Mouse (Mus musculus) central nervous system, embryonic 18 days (tissue): ENCODE measurements around the gene Abhd10. TPM values are rescaled to one million over a fixed set of nuclear protein-coding genes. Genes with fewer than 3 reads are reported as not detected.

ENCODE experiments used
- polyA plus RNA-seq: library from polyadenylated mRNA; depleted of rRNA; stranded (reverse); fragments of >200 nt; gene quantifications from 2 replicates; pipeline ENCODE4 v1.2.3, GENCODE M21; 2012; rRNA removed

Abhd10 gene
- polyA plus RNA-seq, result 29.0 and 34.7 TPM in 2 replicates

GRCm38 (mm10) chr16:45742615-45743476, at the start of gene Abhd10:
Gene Abhd10 (minus strand): TSS chr16:45742955.

GRCm38 (mm10) chr16:45724061-45724741, 18.6 kb downstream of the Abhd10 start, which contains the start of gene Tagln3:
Gene Tagln3 (minus strand): TSS chr16:45724608.

GRCm38 (mm10) chr16:45693558-45693957, 49.2 kb downstream of the Abhd10 start, which contains the start of gene Tmprss7:
Gene Tmprss7 (minus strand): TSS chr16:45693658.

Other genes starting within 250 kb of the Abhd10 start
- gene Gm609, start 250.0 kb downstream of the Abhd10 start, polyA plus RNA-seq, result not detected in 2 replicates
- not detected in 2 replicates for gene Gm17783, start 210.9 kb downstream of the Abhd10 start, polyA plus RNA-seq
- gene Slc9c1, start 207.6 kb downstream of the Abhd10 start, polyA plus RNA-seq, result not detected in 2 replicates
- gene Gcsam, start 132.6 kb downstream of the Abhd10 start, polyA plus RNA-seq, result 0.04 TPM in 1 of 2 replicates, not detected in the other
- 0.12 TPM in 2 replicates for gene BC016579, start 88.9 kb downstream of the Abhd10 start, polyA plus RNA-seq
- gene Tmprss7, start 49.3 kb downstream of the Abhd10 start, polyA plus RNA-seq, result 1.3 and 1.8 TPM in 2 replicates
- gene Tagln3, start 18.3 kb downstream of the Abhd10 start, polyA plus RNA-seq, result 337 and 361 TPM in 2 replicates
- 5.2 and 6.0 TPM in 2 replicates for gene Phldb2, start 210.6 kb upstream of the Abhd10 start, polyA plus RNA-seq